Mouse (Mus musculus) embryo, embryonic 9.5 days (tissue): Measurements from ENCODE around the gene Paqr3.
A peak's percentile ranks its signal among the peaks of the same experiment; 100 is the strongest.

ENCODE experiments used
- DNase-seq: peaks from one replicate; pipeline ENCODE4 v3.0.0-alpha.2; 2017; ENCODE audit errors: extremely low spot score

The Paqr3 gene

DNA sequence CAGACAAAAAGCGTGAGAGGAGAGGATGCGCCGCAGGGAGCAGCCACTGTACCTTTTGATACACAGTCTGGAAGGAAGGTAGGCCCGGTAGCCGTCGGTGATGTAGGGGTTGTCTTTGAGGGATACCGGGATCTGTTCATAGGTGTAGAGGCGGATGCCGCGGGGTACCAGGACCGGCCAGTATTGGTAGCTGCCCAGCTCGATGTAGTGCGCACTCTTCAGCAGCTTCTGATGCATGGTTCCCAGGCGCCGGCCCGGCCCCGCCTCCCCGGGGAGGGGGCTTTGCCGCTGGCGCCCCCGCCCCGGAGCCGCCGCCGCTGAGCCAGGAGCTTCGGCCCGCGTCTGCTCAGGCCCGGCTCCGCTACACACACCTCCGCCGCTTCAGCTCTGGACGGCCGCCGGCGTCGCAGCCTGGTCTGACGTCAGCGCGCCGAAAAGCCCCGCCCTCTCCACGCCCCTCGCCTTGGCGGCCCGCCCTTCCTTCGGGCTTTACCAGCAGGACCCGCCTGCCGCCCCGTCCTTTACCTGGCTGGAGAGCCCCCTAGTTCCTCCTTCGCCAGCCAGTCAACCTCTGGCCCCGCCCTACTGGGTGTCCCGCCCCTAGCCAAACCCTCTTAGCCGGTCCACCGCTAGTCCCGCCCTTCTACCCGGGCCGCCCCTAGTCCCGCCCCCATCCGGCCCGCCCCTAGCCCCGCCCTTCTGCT is at the start of gene Paqr3:
Paqr3 (minus strand) TSS at position 390 of the 704 bp plus-strand sequence.
- peak; percentile 97 for DNase-seq

GRCm38 (mm10) chr5:97154688-97155087 is 43.3 kb upstream of the Paqr3 start:
- no peak for DNase-seq

DNA sequence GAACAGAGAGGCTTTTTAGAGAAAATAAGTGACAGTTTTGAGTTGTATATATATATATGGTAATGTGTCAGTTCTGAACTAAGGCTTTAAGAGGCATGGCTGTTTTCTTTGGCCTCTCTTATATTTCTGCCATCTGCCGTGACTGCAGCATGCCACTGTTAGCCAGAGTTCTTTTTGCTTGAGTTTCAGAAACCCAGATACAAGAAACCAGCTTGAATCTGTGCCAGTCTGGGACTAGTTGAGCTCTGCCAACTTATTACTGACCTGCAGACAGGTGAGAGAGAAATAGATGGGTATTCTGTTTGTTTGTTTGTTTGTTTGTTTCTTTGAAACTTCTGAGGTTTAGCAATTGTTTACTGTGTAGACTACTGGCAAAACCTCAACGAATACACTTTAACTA is 23.9 kb upstream of the Paqr3 start:
- no peak for DNase-seq

- DNase-seq, result no peak
These were observed 18.2 kb upstream of the Paqr3 start for GRCm38 (mm10) chr5:97129589-97129988.

GRCm38 (mm10) chr5:97128242-97129226 is 17.1 kb upstream of the Paqr3 start:
- DNase-seq, result peak; percentile 72

DNA sequence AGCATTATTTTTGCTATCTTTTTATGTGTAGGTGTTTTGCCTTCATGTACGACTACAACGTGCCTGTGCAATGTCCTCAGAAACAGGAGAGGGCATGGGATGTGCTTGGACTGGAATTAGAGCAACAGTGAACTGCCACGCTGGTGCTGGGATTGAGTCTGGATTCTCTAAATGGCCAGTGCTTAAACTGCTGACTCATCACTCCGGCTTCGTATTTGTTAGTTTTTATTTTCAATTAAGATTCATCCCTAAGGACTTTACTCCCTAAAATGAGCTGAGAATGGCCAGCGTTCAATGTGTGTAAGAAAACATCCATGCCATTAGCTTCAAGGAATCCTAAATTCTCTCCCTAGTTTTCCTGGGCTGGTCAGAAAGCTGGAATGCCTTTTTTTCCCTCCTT is 15.9 kb upstream of the Paqr3 start:
- no peak for DNase-seq

DNA sequence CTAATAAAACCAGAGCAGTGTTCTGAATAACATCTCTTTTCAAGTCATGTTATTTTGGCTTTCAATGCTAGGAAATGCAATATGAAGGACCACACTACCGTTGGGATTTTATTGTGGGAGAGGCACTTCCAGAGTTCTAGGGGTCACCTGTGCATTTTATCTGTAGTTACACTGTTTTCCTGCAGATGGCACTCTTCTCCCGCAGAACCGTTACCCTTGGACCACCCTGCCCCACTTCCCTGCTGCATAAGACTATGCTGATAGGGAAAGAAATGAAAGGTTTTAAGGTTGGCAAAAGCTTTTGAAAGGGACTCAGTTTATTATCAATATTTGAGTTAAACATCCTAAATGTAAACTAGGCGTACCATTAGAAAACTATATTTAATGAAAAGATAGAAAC is 14.6 kb upstream of the Paqr3 start:
- peak; percentile 65 for DNase-seq

DNA sequence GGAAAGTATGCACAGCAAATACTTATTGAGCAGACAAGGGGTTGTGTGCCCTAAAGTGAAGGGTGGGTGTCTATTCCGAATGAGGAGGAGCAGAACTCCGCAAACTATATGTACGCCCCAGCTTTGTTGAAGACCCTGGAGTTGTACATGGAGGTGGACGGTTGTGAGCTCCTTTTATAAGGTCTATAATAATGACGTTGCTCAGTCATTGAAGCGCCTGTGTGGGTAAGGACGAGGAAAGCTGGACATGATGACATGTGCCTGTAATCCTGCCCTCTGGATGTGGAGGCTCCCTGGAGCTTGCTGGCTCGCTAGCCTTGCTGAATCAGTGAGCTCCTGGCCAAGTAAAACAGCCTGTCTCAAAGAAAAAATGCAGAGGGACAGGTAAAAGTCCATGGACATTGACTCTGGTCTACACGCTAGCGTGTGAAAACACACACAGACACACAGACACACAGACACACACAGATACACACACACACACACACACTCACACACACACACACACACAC is 14.1 kb upstream of the Paqr3 start:
- DNase-seq, result no peak

- DNase-seq, result no peak
These were observed 13.6 kb upstream of the Paqr3 start for GRCm38 (mm10) chr5:97124977-97125376.

- DNase-seq, result no peak
These were observed 699 bp downstream of the Paqr3 start for GRCm38 (mm10) chr5:97110697-97111096.

GRCm38 (mm10) chr5:97110133-97110532 is 1.3 kb downstream of the Paqr3 start:
- DNase-seq, result no peak

DNA sequence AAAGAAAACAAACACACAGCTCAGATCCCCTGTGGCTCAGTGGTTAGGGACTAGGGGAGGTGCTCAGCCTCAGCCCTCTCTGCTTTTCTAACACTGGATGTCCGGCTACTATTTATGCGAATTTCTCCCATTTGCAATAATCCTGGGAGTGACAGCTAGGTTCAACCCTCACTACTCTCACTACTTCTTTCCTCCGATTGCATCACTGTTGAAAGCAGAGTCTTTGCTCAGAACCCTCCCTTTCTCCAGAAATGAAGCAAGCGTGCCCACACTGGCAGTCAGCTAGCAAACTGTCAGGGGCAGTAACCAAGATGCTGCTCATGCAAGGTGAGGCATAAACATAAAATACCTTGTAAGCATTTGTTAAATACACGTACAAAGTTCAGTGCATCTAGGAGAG is 3.1 kb downstream of the Paqr3 start:
- no peak for DNase-seq

DNA sequence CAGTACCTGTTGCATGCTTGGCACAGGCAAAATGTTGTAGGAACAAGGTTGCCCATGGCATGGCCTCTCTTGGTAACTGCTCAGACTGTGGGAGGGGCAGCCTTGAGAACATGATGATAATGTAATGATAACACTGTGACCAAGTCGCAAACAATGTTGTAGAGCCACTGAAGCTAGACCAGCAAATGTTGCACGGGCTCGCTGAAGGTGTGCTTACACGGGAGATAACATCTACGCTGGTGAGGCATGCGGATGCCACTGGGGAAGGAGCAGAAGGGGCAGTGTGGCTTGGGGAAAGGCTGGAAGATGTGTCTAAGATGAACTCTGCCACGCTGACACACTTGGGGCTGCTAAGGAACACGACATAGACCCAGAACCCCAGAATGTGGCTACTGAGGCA is 11.4 kb downstream of the Paqr3 start:
- no peak for DNase-seq

DNA sequence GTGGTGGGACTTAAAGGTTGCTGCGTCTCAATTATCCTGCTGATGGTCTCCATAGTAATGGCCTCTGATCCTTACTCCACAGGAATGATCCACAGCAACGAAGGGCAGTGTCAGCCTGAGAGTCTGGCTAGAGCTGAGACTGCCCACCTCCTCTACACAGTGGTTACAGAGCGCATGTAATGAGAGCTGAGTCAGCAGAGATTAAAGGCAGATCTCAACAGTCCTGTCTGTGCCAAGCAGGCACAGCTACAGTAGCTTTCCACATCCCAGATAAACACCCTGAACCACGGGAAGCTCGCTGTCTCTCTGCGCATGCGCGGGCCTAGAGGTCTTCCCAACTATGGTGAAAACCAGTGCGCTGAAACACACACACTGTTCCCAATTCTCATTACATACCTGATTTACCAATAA is 13.8 kb downstream of the Paqr3 start:
- DNase-seq, result no peak

DNA sequence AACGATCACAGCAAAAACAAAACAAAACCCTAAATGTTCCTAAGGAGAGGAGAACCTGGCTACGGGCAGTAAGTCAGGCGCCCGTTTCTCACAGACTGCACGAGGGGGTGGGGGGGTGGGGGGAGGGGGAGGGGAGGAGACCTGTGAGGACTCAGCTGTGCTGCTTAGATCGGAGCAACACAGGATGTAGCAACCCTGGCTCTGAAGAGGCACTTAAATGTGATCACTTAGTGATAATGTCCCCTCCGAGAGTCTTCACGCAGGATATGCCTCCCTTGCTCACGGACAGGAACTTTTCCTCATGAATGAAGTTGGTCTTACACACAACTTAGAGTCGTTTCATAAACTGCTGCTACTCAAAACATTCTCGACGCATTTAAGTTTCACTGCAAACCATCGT is 16.1 kb downstream of the Paqr3 start:
- DNase-seq, result no peak

DNA sequence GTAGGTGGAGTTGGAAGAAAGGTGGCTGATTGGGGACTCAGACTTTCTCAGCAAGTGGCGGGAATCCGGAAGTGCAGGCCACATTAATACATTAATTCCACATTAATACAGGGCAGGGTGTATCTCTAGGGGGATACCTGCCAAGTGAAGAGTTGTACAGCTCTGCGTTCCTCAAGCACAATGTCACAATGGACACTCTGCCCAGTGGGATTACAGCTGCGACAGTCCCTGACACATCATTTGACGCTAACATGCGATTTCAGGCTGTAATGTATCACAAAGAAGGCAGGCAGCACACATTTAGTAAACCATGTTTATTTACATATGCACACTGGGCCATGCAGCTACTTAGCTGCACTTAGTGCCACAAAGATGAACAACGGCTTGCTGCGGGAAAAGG is 18.4 kb downstream of the Paqr3 start:
- DNase-seq, result no peak

DNA sequence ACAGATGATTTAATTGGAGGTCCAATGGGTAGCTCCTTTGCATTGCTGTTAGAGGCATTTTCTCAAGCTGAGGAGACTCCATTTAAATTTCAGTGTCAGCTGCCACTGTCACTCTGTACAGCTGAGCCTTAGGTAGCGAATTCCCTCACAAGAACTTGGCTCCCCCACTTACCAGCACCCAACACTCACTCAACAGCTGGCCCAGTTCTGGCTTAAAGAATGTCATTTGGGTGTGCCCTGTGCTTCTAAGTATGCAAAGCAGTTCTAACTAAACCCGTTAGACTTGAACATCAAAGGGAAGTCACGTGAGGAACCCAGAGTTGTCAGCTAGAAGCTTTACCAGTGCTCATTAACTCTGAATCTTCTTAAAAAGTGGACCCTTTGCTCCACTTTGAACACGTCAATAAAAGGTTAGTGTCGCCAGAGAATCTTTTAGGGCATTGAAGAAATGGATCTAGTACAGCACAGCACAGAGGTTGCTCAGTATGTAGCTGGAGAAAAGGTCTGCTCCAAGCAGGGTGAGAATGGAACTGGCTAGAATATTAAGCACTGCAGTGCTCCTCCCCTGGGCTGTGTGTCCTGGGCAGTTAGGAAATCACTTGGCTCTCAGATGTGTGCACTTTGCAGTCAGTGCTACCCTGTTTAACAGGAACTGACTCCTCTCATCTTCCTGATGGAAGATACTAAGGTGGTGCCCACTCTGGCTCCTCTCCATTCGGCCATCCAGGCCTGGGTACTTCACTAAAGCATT is 21.2 kb downstream of the Paqr3 start:
- no peak for DNase-seq

DNA sequence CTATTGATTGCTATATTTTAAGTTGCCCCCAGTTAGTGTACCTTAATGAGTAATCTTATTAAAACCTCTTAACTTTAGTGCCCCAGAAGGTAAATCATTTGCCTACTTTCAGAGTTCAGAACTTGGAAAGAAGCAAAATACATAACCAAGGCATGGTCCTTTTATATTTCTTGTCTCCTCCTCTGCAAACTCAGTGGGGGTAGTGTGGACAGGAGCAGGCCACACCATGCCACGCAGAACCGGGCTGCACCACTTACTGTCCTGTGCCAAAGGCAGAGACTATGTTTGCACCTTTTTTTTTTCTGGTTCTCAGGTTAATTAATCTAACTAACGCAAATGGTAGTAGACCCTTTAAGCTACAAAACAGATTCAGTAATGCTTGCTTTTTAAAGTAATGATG is 22.0 kb downstream of the Paqr3 start:
- no peak for DNase-seq

GRCm38 (mm10) chr5:97088231-97088630 is 23.2 kb downstream of the Paqr3 start:
- DNase-seq, result no peak

DNA sequence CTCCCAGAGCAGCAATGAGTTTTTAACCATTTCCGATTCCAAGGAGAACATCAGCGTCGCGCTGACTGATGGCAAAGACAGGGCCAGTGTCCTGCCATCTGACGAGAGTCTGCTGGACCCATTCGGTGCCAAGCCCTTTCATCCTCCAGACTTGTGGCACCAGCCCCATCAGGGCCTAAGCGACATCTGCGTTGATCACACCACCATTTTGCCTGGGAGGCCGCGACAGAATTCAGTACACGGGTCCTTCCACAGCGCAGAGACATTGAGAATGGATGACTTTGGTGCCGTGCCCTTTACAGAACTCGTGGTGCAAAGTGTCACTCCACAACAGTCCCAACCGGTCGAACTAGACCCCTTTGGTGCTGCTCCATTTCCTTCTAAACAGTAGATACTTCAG is 23.6 kb downstream of the Paqr3 start:
- DNase-seq, result no peak

- DNase-seq, result no peak
These were observed 24.3 kb downstream of the Paqr3 start for GRCm38 (mm10) chr5:97087030-97087630.

DNA sequence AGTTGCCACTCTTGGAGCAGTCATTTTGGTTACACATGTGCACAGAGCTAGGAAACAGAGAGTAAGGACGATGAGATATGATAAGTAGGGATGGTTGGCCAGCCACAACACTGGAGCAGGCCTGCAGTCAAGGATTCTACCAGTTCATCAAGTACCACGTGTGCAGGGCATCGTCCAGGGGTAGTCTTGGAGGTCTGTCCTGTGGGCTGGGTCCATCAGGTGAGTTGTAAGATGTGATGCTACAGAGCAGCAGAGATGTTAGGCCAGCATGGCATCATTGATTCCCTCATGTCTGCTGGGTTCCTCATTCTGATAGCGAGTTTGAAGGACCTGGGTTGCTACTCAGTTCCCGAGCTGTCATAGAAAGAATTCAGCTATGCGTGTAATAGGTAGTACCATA is 26.3 kb downstream of the Paqr3 start:
- DNase-seq, result no peak
